Mouse (Mus musculus) hindbrain, embryonic 11.5 days (tissue): ENCODE measurements at regions not wholly inside any gene's neighbourhood (a gene's known extent, or its start where the extent isn't known, plus 50 kb on each side); places are given as distances from the start of the nearest gene placed in this dataset.

Experiments
- ATAC-seq: fragments of 200-750 bp; cut with Nextera tagmentation; 2 replicates; pipeline ENCODE4 v1.8.0; 2017; ENCODE audit warnings: mild to moderate bottlenecking, moderate TSS enrichment, moderate library complexity; ENCODE audit not compliant: low FRiP score
- DNase-seq: peaks from one replicate; pipeline ENCODE4 v3.0.0-alpha.2; 2015; ENCODE audit warnings: low spot score
- H3K27ac ChIP-seq: fragments of 300-500 bp; sonication (generic); 2 replicates; pipeline ENCODE4 v1.5.1; 2014; ENCODE audit warnings: mild to moderate bottlenecking, low read depth, low read length
- H3K27me3 ChIP-seq: fragments of 300-500 bp; sonication (generic); 2 replicates; pipeline ENCODE4 v1.6.1; 2014; ENCODE audit warnings: mild to moderate bottlenecking, low read length, moderate library complexity, mixed read lengths; ENCODE audit not compliant: control insufficient read depth, insufficient read depth
- H3K36me3 ChIP-seq: fragments of 300-500 bp; sonication (generic); 2 replicates; pipeline ENCODE4 v1.6.1; 2014; ENCODE audit warnings: mild to moderate bottlenecking, low read length, moderate library complexity, mixed read lengths; ENCODE audit not compliant: control insufficient read depth, insufficient read depth
- H3K4me1 ChIP-seq: fragments of 300-500 bp; sonication (generic); replicated peaks from 2 replicates; pipeline ENCODE4 v1.6.1; 2014; ENCODE audit warnings: low read length, mixed read lengths; ENCODE audit not compliant: control insufficient read depth, insufficient read depth
- H3K4me2 ChIP-seq: fragments of 300-500 bp; sonication (generic); replicated peaks from 2 replicates; pipeline ENCODE4 v1.6.1; 2014; ENCODE audit warnings: mild to moderate bottlenecking, low read depth, low read length
- H3K4me3 ChIP-seq: fragments of 300-500 bp; sonication (generic); 2 replicates; pipeline ENCODE4 v1.5.1; 2014; ENCODE audit warnings: low read depth, low read length
- H3K9ac ChIP-seq: fragments of 300-500 bp; sonication (generic); 2 replicates; pipeline ENCODE4 v1.6.1; 2014; ENCODE audit warnings: low read depth, low read length
- H3K9me3 ChIP-seq: fragments of 300-500 bp; sonication (generic); 2 replicates; pipeline ENCODE4 v1.6.1; 2016; ENCODE audit warnings: low read length; ENCODE audit not compliant: control insufficient read depth
- WGBS: fragments of 180-500 bp; shearing (Covaris S2); extraction: QIAGEN DNeasy Blood & Tissue Kit; methylation state at CpG from one replicate; pipeline ENCODE4 v1.1.7; 2014; 5-methylcytosine and 5-hydroxymethylcytosine counted together

GRCm38 (mm10) chr8:15201556-15201955 is 155.7 kb upstream of the BB014433 start:
- DNase-seq (no peak), ATAC-seq (no peak)
- Histone ChIP-seq H3K36me3 (no peaks in the 10 kb centered on the region), H3K4me2 (no peak overlapping the region), H3K4me1 (no peaks in the 10 kb centered on the region), H3K4me3 (no peak overlapping the region), H3K9ac (no peak overlapping the region), H3K27ac (no peak overlapping the region), H3K9me3 (no peaks in the 10 kb centered on the region), H3K27me3 (no peaks in the 10 kb centered on the region)
- 90% methylated on average over 6 of the region's 6 CpGs for WGBS

- no peak overlapping the region for H3K4me3 ChIP-seq
- DNase-seq (no peak), ATAC-seq (no peak)
- no peak overlapping the region for H3K27ac ChIP-seq
- H3K9me3 ChIP-seq, result no peaks in the 10 kb centered on the region
- 90% methylated on average over 3 of the region's 3 CpGs for WGBS
- H3K36me3 ChIP-seq, result no peaks in the 10 kb centered on the region
- no peak overlapping the region for H3K9ac ChIP-seq
- H3K27me3 ChIP-seq, result no peaks in the 10 kb centered on the region
- H3K4me1 ChIP-seq, result peaks cover 2% of the 10 kb centered on the region; the same call in 1 of the 2 replicates
- no peak overlapping the region for H3K4me2 ChIP-seq
Observed at GRCm38 (mm10) chr8:15190708-15191107, 144.8 kb upstream of the BB014433 start.

DNA sequence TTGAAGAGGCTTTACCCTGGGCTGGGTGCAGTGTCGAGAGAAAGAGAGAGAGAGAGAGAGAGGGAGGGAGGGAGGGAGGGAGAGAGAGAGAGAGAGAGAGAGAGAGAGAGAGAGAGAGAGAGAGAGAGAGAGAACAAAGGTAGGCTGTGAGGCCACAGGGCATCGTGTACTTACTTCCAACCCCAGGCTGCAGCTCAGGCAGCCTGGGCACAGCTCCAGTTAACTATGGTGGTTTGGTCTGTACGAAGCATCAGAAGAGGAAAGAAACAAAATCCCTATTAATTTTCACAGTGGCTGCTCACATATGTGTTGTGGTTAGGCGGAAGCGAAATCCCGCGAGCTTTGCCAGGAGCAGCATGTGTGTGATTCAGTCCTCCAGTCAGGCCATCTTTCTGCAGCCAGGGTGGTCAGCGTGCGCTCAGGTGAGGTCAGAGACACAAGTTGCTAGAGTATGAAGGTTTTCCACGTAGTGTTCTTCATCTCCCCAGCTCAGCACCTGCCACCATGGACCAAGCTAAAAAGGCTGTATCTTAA is 143.3 kb upstream of the BB014433 start:
- Histone ChIP-seq H3K27me3 (no peaks in the 10 kb centered on the region), H3K4me3 (no peak overlapping the region), H3K27ac (no peak overlapping the region), H3K4me1 (peaks cover 2% of the 10 kb centered on the region; the same call in 1 of the 2 replicates), H3K4me2 (no peak overlapping the region), H3K9ac (no peak overlapping the region), H3K36me3 (no peaks in the 10 kb centered on the region), H3K9me3 (no peaks in the 10 kb centered on the region)
- 41% methylated on average over 10 of the region's 10 CpGs for WGBS
- ATAC-seq (no peak), DNase-seq (peak; percentile 4)
